9 mouse cellular contexts compared by ENCODE assay signal in the genomic region with DNA sequence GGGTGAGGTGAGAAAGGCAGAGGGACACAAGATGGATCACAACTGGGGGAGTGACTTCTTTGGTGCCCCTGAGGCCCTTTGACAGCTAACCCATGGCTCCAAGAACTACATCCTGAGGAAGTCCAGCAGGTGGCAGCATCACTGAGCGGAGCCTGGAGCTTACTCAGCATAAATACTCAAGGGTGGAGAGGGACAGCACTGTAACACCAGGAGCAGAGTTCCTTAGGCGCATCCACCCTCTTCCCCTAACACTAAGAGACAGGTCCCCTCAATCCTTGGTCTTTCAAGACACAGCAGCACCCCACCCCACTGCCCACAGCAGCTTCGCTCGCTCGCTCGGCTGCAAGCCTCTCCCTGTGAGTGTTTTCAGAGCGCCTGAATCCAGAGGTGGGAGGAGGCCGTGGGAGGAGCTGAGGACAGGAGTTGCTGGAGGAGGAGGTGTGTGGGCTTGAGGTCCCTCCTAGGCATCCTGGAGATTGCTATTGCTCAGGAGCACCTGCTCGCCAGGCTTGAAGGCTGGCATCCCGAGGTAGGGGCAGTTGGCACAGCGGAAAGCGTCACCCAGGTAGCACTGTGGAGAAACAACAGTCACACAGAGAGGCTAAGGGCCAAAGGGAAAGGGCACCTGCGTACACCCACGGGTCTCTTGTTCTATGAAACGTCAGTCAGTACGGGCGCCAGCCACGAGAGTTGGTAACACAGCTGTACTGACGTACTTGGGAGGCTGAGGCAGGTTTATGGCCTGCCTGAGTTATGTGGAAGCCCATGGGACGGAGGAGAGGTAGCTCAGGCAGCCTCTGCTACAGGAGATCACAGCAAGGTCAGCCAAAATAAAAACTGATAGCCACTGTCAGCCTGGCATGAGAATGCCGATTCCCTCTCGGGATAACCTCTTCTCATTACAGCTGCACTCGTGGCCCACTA. TPM values are rescaled to one million over a fixed set of nuclear protein-coding genes. Genes with fewer than 3 reads are reported as not detected.
DNase-seq lines count a peak whose midpoint lies in the region; ATAC-seq and TF ChIP-seq lines count a peak whose summit lies in the region.
"Had no signal": no experiment of that assay in that cellular context is flagged by ENCODE, and none has a peak within 500 bp of the region (broad histone marks: within the 10 kb centered on the region; RNA-seq: fewer than 3 reads in every experiment).

No protein-coding gene starts in this region.

- no peak overlapping the region for H3K4me2 ChIP-seq in liver, embryonic 16.5 days (ENCODE audit: low read depth, low read length)
- no peak overlapping the region for H3K4me2 ChIP-seq in neural tube, embryonic 12.5 days (replicated peaks)
- H3K4me2 ChIP-seq: embryonic facial prominence, embryonic 15.5 days had no signal

- TF ChIP-seq CTCF in kidney, adult 2 months (conservative IDR thresholded peaks at IDR 0.05; ENCODE audit: insufficient read depth, insufficient read length, low read depth, low read length) = peak; percentile 80

- no peaks in the 10 kb centered on the region for H3K9me3 ChIP-seq in liver, embryonic 16.5 days (replicated peaks; ENCODE audit: control insufficient read depth, low read length)
- no peaks in the 10 kb centered on the region for H3K9me3 ChIP-seq in neural tube, embryonic 12.5 days
- H3K9me3 ChIP-seq: embryonic facial prominence, embryonic 15.5 days had no signal

- 68% methylated on average over 23 of the region's 23 CpGs for WGBS in kidney, adult 2 months
- WGBS in liver, embryonic 16.5 days (ENCODE audit: insufficient replicate concordance) = 83% methylated on average over 23 of the region's 23 CpGs
- 82% methylated on average over 23 of the region's 23 CpGs for WGBS in neural tube, embryonic 12.5 days

- no peak overlapping the region for H3K4me3 ChIP-seq in kidney, adult 2 months (ENCODE audit: insufficient read depth, low read depth, low read length)
- H3K4me3 ChIP-seq in liver, embryonic 16.5 days (ENCODE audit: low read depth, low read length) = no peak overlapping the region
- no peak overlapping the region for H3K4me3 ChIP-seq in neural tube, embryonic 12.5 days
- H3K4me3 ChIP-seq: embryonic facial prominence, embryonic 15.5 days had no signal

- H3K27me3 ChIP-seq in kidney, adult 2 months (replicated peaks; ENCODE audit: control insufficient read depth, insufficient read depth, low read length) = no peaks in the 10 kb centered on the region
- no peaks in the 10 kb centered on the region for H3K27me3 ChIP-seq in liver, embryonic 16.5 days (ENCODE audit: control insufficient read depth, insufficient read depth, low read depth, low read length)
- no peaks in the 10 kb centered on the region for H3K27me3 ChIP-seq in neural tube, embryonic 12.5 days (replicated peaks)
- H3K27me3 ChIP-seq: embryonic facial prominence, embryonic 15.5 days had no signal

- no peak overlapping the region for H3K9ac ChIP-seq in liver, embryonic 16.5 days (ENCODE audit: low read depth, low read length)
- H3K9ac ChIP-seq in neural tube, embryonic 12.5 days = no peak overlapping the region
- H3K9ac ChIP-seq: embryonic facial prominence, embryonic 15.5 days had no signal

- TF ChIP-seq POLR2A in kidney, adult 2 months (IDR thresholded peaks at IDR 0.05; ENCODE audit: low read depth, low read length) = no peak

- H3K4me1 ChIP-seq in kidney, adult 2 months (ENCODE audit: control insufficient read depth, insufficient read depth, low read length) = no peaks in the 10 kb centered on the region
- peaks cover 9% of the 10 kb centered on the region for H3K4me1 ChIP-seq in liver, embryonic 16.5 days (ENCODE audit: control insufficient read depth, low read depth, low read length)
- H3K4me1 ChIP-seq in neural tube, embryonic 12.5 days = no peaks in the 10 kb centered on the region

- H3K27ac ChIP-seq in kidney, adult 2 months (ENCODE audit: insufficient read depth, low read depth, low read length) = no peak overlapping the region
- H3K27ac ChIP-seq in liver, embryonic 16.5 days (ENCODE audit: low read length) = no peak overlapping the region
- H3K27ac ChIP-seq in neural tube, embryonic 12.5 days = no peak overlapping the region
- H3K27ac ChIP-seq: embryonic facial prominence, embryonic 15.5 days had no signal

- H3K36me3 ChIP-seq in kidney, adult 2 months (ENCODE audit: control insufficient read depth, insufficient read depth, low read length) = peaks cover 5% of the 10 kb centered on the region
- H3K36me3 ChIP-seq in liver, embryonic 16.5 days (ENCODE audit: control insufficient read depth, insufficient read depth) = peaks cover 36% of the 10 kb centered on the region
- peaks cover 58% of the 10 kb centered on the region for H3K36me3 ChIP-seq in neural tube, embryonic 12.5 days

- ATAC-seq in liver, embryonic 16.5 days (ENCODE audit: low read depth) = peak; percentile 59
- ATAC-seq in neural tube, embryonic 12.5 days (ENCODE audit: low FRiP score, low read depth) = peak; percentile 50; the same call in 1 of the 2 replicates

- DNase-seq in right cerebral cortex, adult 18-20 months = peak; percentile 65
- DNase-seq in right cerebral cortex, postnatal 36 days (ENCODE audit: low spot score in 2 of 2) = no peak
- DNase-seq in cerebellum, postnatal 14 days = peak; percentile 59 to 77
- DNase-seq in gastrocnemius, postnatal 14 days = peak; percentile 55
- DNase-seq in kidney, adult 2 months = peak; percentile 78
- peak; percentile 18 to 31 for DNase-seq in thymus, adult 18-20 months

- intact Hi-C loops in gastrocnemius, postnatal 14 days (cut with DNase I; ENCODE audit: low total_unique reads) = no loop called here

RNA-seq across cellular contexts. Expression of a gene that starts 12.6 kb away (rescaled TPM):
- total RNA-seq in gastrocnemius, postnatal 14 days (2021) = not detected
- polyA plus RNA-seq in kidney, adult 2 months (2012; rRNA removed) = 0.64 and 1.0 TPM in 2 replicates
- polyA plus RNA-seq in liver, embryonic 16.5 days (2015; fragmentation: Nextera tagmentation; extraction: Ambion mirVana) = not detected in 2 replicates
- not detected in 2 replicates for polyA plus RNA-seq in neural tube, embryonic 12.5 days (2016; fragmentation: Nextera tagmentation; extraction: Ambion mirVana)
- polyA plus RNA-seq: embryonic facial prominence, embryonic 15.5 days had no signal

RNA-seq across cellular contexts. Expression of a gene that starts 15.2 kb away (rescaled TPM):
- 100 to 1,000 TPM; 341 to 397 TPM for total RNA-seq in gastrocnemius, postnatal 14 days (2021)
- polyA plus RNA-seq in kidney, adult 2 months (2012; rRNA removed) = 378 and 521 TPM in 2 replicates
- 55.3 and 61.8 TPM in 2 replicates for polyA plus RNA-seq in liver, embryonic 16.5 days (2015; fragmentation: Nextera tagmentation; extraction: Ambion mirVana)
- 52.3 and 57.6 TPM in 2 replicates for polyA plus RNA-seq in neural tube, embryonic 12.5 days (2016; fragmentation: Nextera tagmentation; extraction: Ambion mirVana)

RNA-seq across cellular contexts. Expression of a gene that starts 15.3 kb away (rescaled TPM):
- 10 to 100 TPM; 32.0 to 33.5 TPM for total RNA-seq in gastrocnemius, postnatal 14 days (2021)
- polyA plus RNA-seq in kidney, adult 2 months (2012; rRNA removed) = 55.8 and 71.2 TPM in 2 replicates
- polyA plus RNA-seq in liver, embryonic 16.5 days (2015; fragmentation: Nextera tagmentation; extraction: Ambion mirVana) = 37.5 TPM in 2 replicates
- polyA plus RNA-seq in neural tube, embryonic 12.5 days (2016; fragmentation: Nextera tagmentation; extraction: Ambion mirVana) = 190 and 193 TPM in 2 replicates

RNA-seq across cellular contexts. Expression of a gene that starts 34.4 kb away (rescaled TPM):
- total RNA-seq in gastrocnemius, postnatal 14 days (2021) = 10 to 100 TPM; 37.3 to 39.4 TPM
- 107 and 112 TPM in 2 replicates for polyA plus RNA-seq in kidney, adult 2 months (2012; rRNA removed)
- polyA plus RNA-seq in liver, embryonic 16.5 days (2015; fragmentation: Nextera tagmentation; extraction: Ambion mirVana) = 65.7 and 67.0 TPM in 2 replicates
- 130 and 143 TPM in 2 replicates for polyA plus RNA-seq in neural tube, embryonic 12.5 days (2016; fragmentation: Nextera tagmentation; extraction: Ambion mirVana)

RNA-seq across cellular contexts. Expression of a gene that starts 51.1 kb away (rescaled TPM):
- under 1 TPM; 0.82 to 0.96 TPM for total RNA-seq in gastrocnemius, postnatal 14 days (2021)
- polyA plus RNA-seq in kidney, adult 2 months (2012; rRNA removed) = 148 and 169 TPM in 2 replicates
- polyA plus RNA-seq in liver, embryonic 16.5 days (2015; fragmentation: Nextera tagmentation; extraction: Ambion mirVana) = 0.47 and 0.71 TPM in 2 replicates
- polyA plus RNA-seq in neural tube, embryonic 12.5 days (2016; fragmentation: Nextera tagmentation; extraction: Ambion mirVana) = 7.5 and 9.4 TPM in 2 replicates

Comparison
In these comparisons a context has a peak if more than half of its experiments do, and no peak if none do; other contexts are left out.
1. DNase-seq: peak in right cerebral cortex, adult 18-20 months (single experiment), cerebellum, postnatal 14 days (2 of 2), gastrocnemius, postnatal 14 days (single experiment), kidney, adult 2 months (single experiment) and thymus, adult 18-20 months (2 of 2); none in right cerebral cortex, postnatal 36 days (0 of 2).